Mouse (Mus musculus): ENCODE results near the gene Sytl3.

DNA sequence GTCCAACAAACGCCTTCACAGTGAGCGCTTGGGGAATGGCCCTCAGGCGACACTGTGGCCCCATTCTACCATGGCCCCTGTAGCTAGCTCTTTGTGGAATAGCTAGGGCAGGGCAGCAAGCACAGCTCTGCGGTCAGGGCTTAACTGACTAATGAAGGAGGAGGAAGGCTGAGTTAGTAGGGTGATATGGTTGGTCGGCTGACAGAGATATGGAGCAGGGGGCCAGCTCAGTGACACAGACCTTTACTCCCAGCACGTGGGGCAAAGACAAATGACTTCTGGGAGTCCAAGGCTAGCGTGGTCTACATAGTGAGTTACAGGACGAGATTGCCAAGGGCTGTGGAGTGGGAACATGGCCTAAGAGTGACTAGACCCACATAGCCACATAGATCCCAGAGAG lies 72.2 kb downstream of the Sytl3 start:
- no peak for TF ChIP-seq CTCF (IDR thresholded peaks at IDR 0.05; ENCODE audit: control insufficient read depth, insufficient read depth, low read length)
- no peak for TF ChIP-seq POLR2A (IDR thresholded peaks at IDR 0.05; ENCODE audit: borderline replicate concordance, control insufficient read depth, low read depth, low read length)

Data from bone marrow, adult 2 months (tissue).